Mouse (Mus musculus): ENCODE measurements around the gene Slc7a5.

DNA sequence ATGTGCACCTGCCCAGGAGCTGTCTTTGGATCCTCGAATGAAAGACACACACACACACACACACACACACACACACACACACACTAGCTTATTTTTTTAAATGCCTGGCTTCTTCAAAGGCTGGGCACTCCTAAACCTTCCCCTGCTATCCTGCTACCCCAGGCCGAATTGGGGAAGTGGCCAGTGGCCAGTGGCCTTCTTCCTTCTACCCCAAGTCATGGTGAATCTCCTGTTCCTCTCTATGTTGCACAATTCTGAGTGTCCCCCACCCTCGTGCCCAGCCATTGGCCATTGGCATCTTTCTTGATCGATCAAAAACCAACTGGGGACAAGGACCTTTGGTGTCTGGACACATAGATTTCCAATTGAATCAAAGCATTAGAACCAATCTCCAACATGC, 22.6 kb upstream of the Slc7a5 start:
- TF ChIP-seq CTCF (IDR thresholded peaks at IDR 0.05; ENCODE audit: control insufficient read depth, insufficient read depth, insufficient read length), result no peak
- no peak for TF ChIP-seq FOSL1 (IDR thresholded peaks at IDR 0.05; ENCODE audit: insufficient read depth, low read length, poor library complexity, severe bottlenecking)
- TF ChIP-seq MYOD1 (IDR thresholded peaks at IDR 0.05; ENCODE audit: control insufficient read depth, insufficient read length, low read depth), result no peak
- TF ChIP-seq MAX (IDR thresholded peaks at IDR 0.05), result no peak
- no peak for TF ChIP-seq USF1 (IDR thresholded peaks at IDR 0.05; ENCODE audit: low read depth)
- TF ChIP-seq CEBPB (IDR thresholded peaks at IDR 0.05; ENCODE audit: low read depth), result no peak

Data from C2C12 (cell line).